In the genomic region with DNA sequence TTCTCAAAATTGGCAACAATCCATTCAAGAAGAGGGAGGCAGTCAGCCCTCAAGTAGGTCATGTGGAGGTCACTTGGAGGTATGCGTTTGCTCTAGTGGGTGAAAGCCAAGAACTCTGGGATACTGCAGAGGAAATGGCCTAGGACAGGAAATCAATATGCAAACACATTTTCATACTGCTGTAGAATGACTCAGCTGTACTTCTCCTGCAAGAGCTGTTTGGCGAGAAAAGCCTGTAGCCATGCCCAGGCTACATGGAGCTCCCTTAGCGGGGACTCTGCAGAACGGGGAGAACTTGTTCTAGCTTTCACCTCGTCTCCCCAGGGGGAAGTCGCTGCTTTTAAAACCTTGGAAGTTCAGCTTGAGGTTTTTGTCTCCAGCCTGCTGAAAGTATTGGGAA, we compare ENCODE assay signal across 9 mouse cellular contexts.
A peak's percentile ranks its signal among the peaks of the same experiment; 100 is the strongest.
DNase-seq lines count a peak whose midpoint lies in the region; ATAC-seq and TF ChIP-seq lines count a peak whose summit lies in the region.
"Had no signal": no experiment of that assay in that cellular context is flagged by ENCODE, and none has a peak within 500 bp of the region (broad histone marks: within the 10 kb centered on the region; RNA-seq: fewer than 3 reads in every experiment).

No protein-coding gene starts in this region.

- H3K4me3 ChIP-seq in layer of hippocampus, adult 2 months = no peak overlapping the region
- H3K4me3 ChIP-seq in cortical plate, adult 2 months (ENCODE audit: insufficient read depth, low read length) = no peak overlapping the region
- no peak overlapping the region for H3K4me3 ChIP-seq in intestine, embryonic 15.5 days (replicated peaks)
- H3K4me3 ChIP-seq in macrophage (ENCODE audit: inconsistent target) = no peak overlapping the region
- no peak overlapping the region for H3K4me3 ChIP-seq in hindbrain, postnatal 0 days (ENCODE audit: low read length)

- peak in 1 of 2 experiments; percentile 19 for DNase-seq in layer of hippocampus, adult 2 months (ENCODE audit: low spot score in 2 of 2)
- no peak for DNase-seq in layer of hippocampus, postnatal 14 days (ENCODE audit: low spot score in 2 of 2)
- no peak for DNase-seq in hindbrain, postnatal 0 days (ENCODE audit: low spot score)
- DNase-seq in cerebellum, adult 8-10 months = no peak
- no peak for DNase-seq in spleen, adult 18-20 months

- H3K79me2 ChIP-seq in macrophage (ENCODE audit: inconsistent target) = no peaks in the 10 kb centered on the region

- ATAC-seq in intestine, embryonic 15.5 days = peak; percentile 82
- no peak for ATAC-seq in hindbrain, postnatal 0 days
- ATAC-seq: Patski had no signal

- H3K4me1 ChIP-seq in cortical plate, adult 2 months (ENCODE audit: control insufficient read depth, insufficient read depth, low read length) = peaks cover 4% of the 10 kb centered on the region
- H3K4me1 ChIP-seq in intestine, embryonic 15.5 days (replicated peaks) = peaks cover 41% of the 10 kb centered on the region
- no peaks in the 10 kb centered on the region for H3K4me1 ChIP-seq in hindbrain, postnatal 0 days (ENCODE audit: insufficient read depth, low read length)

- H3K4me2 ChIP-seq in intestine, embryonic 15.5 days (replicated peaks) = no peak overlapping the region
- H3K4me2 ChIP-seq in hindbrain, postnatal 0 days (ENCODE audit: low read depth, low read length) = no peak overlapping the region

- no peak overlapping the region for H3K9ac ChIP-seq in intestine, embryonic 15.5 days
- H3K9ac ChIP-seq in hindbrain, postnatal 0 days (replicated peaks; ENCODE audit: low read length) = no peak overlapping the region

- no peaks in the 10 kb centered on the region for H3K9me3 ChIP-seq in intestine, embryonic 15.5 days
- H3K9me3 ChIP-seq in hindbrain, postnatal 0 days (ENCODE audit: low read length) = no peaks in the 10 kb centered on the region

- TF ChIP-seq CTCF in layer of hippocampus, adult 2 months (conservative IDR thresholded peaks at IDR 0.05) = no peak
- no peak for TF ChIP-seq CTCF in cortical plate, adult 2 months (IDR thresholded peaks at IDR 0.05; ENCODE audit: extremely low read depth, insufficient read depth, low read length)
- no peak for TF ChIP-seq CTCF in hindbrain, postnatal 0 days (IDR thresholded peaks at IDR 0.05; ENCODE audit: low read depth)

- H3K36me3 ChIP-seq in intestine, embryonic 15.5 days = 0 out of 2 replicates have a peak, but pooled peaks cover 8% of the 10 kb centered on the region
- H3K36me3 ChIP-seq in macrophage (ENCODE audit: inconsistent target) = no peaks in the 10 kb centered on the region
- H3K36me3 ChIP-seq in hindbrain, postnatal 0 days (ENCODE audit: insufficient read depth, low read length) = peaks cover 10% of the 10 kb centered on the region; the same call in 1 of the 2 replicates

- peak overlapping the region; percentile 65 for H3K27ac ChIP-seq in layer of hippocampus, adult 2 months
- peak overlapping the region; percentile 39; the same call in 1 of the 2 replicates for H3K27ac ChIP-seq in cortical plate, adult 2 months (ENCODE audit: insufficient read depth, low read length)
- peak overlapping the region; percentile 84 for H3K27ac ChIP-seq in intestine, embryonic 15.5 days
- peak overlapping the region; percentile 29 for H3K27ac ChIP-seq in macrophage
- H3K27ac ChIP-seq in hindbrain, postnatal 0 days = no peak overlapping the region

- H3K27me3 ChIP-seq in intestine, embryonic 15.5 days (replicated peaks) = no peaks in the 10 kb centered on the region
- no peaks in the 10 kb centered on the region for H3K27me3 ChIP-seq in hindbrain, postnatal 0 days (ENCODE audit: insufficient read depth, low read length)
- H3K27me3 ChIP-seq: Patski had no signal

- WGBS in intestine, embryonic 15.5 days = 29% methylated on average over 6 of the region's 6 CpGs
- 21% methylated on average over 6 of the region's 6 CpGs for WGBS in macrophage (ENCODE audit: missing documents)
- 70% methylated on average over 6 of the region's 6 CpGs for WGBS in hindbrain, postnatal 0 days

- TF ChIP-seq POLR2A in cortical plate, adult 2 months (IDR thresholded peaks at IDR 0.05; ENCODE audit: extremely low read depth, insufficient read depth, low read length) = no peak
